Mouse (Mus musculus) bone marrow, adult 2 months (tissue): ENCODE results near the gene Fubp1. TPM values are rescaled to one million over a fixed set of nuclear protein-coding genes. Genes with fewer than 3 reads are reported as not detected.

Source experiments
- H3K27ac ChIP-seq: fragments of 200-500 bp; 2 replicates; pipeline ENCODE4 v1.5.1; 2012; ENCODE audit warnings: low read depth, mild to moderate bottlenecking, control low read depth, inconsistent platforms, low read length; ENCODE audit not compliant: control insufficient read depth, poor library complexity, insufficient read depth
- H3K4me1 ChIP-seq: fragments of 200-500 bp; 2 replicates; pipeline ENCODE4 v1.6.1; 2011; ENCODE audit warnings: low read length; ENCODE audit not compliant: control insufficient read depth, insufficient read depth
- H3K4me3 ChIP-seq: fragments of 200-500 bp; replicated peaks from 2 replicates; pipeline ENCODE3; 2011; ENCODE audit warnings: mild to moderate bottlenecking, low read depth, low read length, control low read depth; ENCODE audit not compliant: control insufficient read depth
- CTCF ChIP-seq: fragments of 200-500 bp; IDR thresholded peaks from 2 replicates; pipeline ENCODE4 v1.5.1; 2011; ENCODE audit warnings: low read length, control low read depth; ENCODE audit not compliant: control insufficient read depth, insufficient read depth
- POLR2A ChIP-seq: fragments of 200-500 bp; IDR thresholded peaks from 2 replicates; pipeline ENCODE4 v1.6.1; 2011; ENCODE audit warnings: low read depth, mild to moderate bottlenecking, control low read depth, low read length, borderline replicate concordance; ENCODE audit not compliant: control insufficient read depth
- WGBS: fragments of 180-500 bp; shearing (Covaris S2); methylation state at CpG from one replicate; pipeline ENCODE4 v1.1.7; 2018; 5-methylcytosine and 5-hydroxymethylcytosine counted together
- polyA plus RNA-seq: library from polyadenylated mRNA; stranded (reverse); fragments of >200 nt; gene quantifications from 2 replicates; pipeline ENCODE4 v1.2.4, GENCODE M21; 2011; ENCODE audit warnings: low replicate concordance; ENCODE audit not compliant: missing spikeins, insufficient read depth, insufficient read length

Fubp1 gene
- polyA plus RNA-seq, 1 experiment, result 78.2 TPM

DNA sequence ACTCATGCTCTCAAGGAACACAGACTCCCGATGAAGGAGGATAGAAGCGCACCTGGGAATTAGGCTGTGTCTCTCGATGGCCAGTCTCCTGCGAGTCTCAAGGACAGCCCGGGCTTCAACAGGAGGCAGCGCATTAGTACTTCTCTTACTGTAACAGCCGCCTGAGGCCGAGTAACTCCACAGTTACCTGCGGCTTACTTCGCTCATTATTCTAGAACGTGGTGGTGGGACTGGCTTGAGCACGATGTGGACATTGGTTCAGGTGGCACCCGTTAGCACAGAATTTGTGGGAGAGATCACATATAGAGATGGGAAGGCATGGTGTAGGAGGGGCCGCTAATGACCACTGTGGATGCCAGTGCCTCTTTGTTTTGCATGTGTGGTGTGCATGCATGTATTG is 57.9 kb downstream of the Fubp1 start:
- TF ChIP-seq POLR2A (no peak), CTCF (no peak)
- WGBS, result 89% methylated on average over 14 of the region's 14 CpGs
- no peaks in the 10 kb centered on the region for H3K4me1 ChIP-seq
- H3K4me3 ChIP-seq, result no peak overlapping the region
- H3K27ac ChIP-seq, result no peak overlapping the region

- no peak overlapping the region for H3K27ac ChIP-seq
- H3K4me1 ChIP-seq, result no peaks in the 10 kb centered on the region
- no peak overlapping the region for H3K4me3 ChIP-seq
- TF ChIP-seq POLR2A (no peak), CTCF (no peak)
- WGBS, result 84% methylated on average over 10 of the region's 10 CpGs
Observed at GRCm38 (mm10) chr3:152271071-152271710, 61.0 kb downstream of the Fubp1 start.

GRCm38 (mm10) chr3:152271876-152272275 is 61.7 kb downstream of the Fubp1 start:
- TF ChIP-seq CTCF (no peak), POLR2A (no peak)
- Histone ChIP-seq H3K27ac (no peak overlapping the region), H3K4me1 (no peaks in the 10 kb centered on the region), H3K4me3 (no peak overlapping the region)
- 81% methylated on average over 6 of the region's 6 CpGs for WGBS

DNA sequence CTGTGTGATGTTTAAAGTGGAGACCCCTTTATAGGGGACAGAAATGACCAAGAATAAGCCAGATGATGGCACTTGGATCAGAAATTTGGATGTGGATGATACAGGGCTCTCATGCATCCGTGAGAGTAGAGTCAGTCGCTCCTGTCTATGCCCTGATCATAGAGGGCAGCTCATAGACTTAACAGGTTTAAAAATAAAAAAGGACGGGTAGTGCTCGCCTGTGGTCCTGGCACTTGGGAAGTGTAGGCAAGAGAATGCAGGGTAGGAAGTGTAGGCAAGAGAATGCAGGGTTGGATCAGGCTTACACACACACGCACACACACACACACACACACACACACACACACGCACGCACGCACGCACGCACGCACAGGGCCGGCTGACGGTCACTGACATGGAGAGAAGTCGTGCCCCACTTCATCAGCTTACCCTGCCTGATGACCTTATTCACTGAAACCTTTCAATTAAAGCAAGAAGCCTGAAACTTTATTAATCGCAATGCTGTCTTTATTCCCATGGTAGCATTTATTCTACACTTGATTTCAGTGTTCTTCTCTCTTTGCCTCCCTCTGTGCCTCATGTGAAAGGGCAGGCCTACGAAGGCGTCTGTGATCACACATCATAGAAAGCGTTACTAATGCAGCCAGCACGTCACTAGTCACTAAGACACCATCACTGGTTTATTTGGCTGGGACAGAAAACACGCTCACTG is 62.9 kb downstream of the Fubp1 start:
- 89% methylated on average over 20 of the region's 20 CpGs for WGBS
- Histone ChIP-seq H3K27ac (no peak overlapping the region), H3K4me1 (no peaks in the 10 kb centered on the region), H3K4me3 (no peak overlapping the region)
- TF ChIP-seq CTCF (no peak), POLR2A (no peak)

DNA sequence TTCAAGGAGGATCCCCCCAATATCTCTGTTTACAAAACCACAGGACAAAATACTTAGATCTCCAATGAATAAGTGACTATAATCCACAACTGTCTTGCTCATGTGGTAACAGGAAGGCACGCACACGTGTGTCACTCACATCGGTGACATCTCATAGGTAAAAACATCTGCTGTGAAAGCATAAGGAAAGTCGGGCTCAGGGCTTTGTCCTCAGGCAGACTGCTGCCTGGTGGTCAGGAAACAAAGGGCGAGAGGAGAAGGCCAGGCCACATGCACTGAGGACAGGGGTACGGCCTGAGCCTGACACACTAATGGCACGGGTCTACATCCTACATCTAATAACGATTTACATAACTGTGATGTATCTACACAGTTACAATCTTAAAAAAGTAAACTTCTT is 64.8 kb downstream of the Fubp1 start:
- WGBS, result 87% methylated on average over 8 of the region's 8 CpGs
- no peak overlapping the region for H3K27ac ChIP-seq
- H3K4me1 ChIP-seq, result no peaks in the 10 kb centered on the region
- no peak for TF ChIP-seq POLR2A
- no peak for TF ChIP-seq CTCF
- no peak overlapping the region for H3K4me3 ChIP-seq

- no peaks in the 10 kb centered on the region for H3K4me1 ChIP-seq
- H3K4me3 ChIP-seq, result no peak overlapping the region
- WGBS, result 96% methylated on average over 3 of the region's 3 CpGs
- TF ChIP-seq POLR2A, result no peak
- TF ChIP-seq CTCF, result no peak
- no peak overlapping the region for H3K27ac ChIP-seq
Observed at GRCm38 (mm10) chr3:152276935-152277334, 66.7 kb downstream of the Fubp1 start.

DNA sequence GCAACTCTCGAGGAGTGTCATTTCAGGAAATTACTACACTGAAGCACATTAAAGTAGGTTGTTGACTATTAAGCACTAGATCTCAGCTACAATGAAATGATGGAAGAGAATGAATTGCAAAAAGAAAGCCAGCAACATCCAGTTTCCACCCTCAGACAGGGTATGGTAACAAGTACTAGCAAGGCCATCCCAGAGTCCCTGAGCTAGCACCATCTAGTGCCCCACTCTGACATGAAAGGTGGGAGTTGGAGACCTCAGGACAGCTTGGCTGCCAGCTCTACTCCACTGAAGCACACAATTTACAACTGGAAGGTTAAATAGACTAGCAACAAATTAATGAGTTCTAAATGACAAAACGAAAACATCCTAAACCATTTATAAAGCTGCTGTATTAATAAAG is 67.7 kb downstream of the Fubp1 start:
- 81% methylated on average over 2 of the region's 2 CpGs for WGBS
- TF ChIP-seq CTCF, result no peak
- no peak for TF ChIP-seq POLR2A
- Histone ChIP-seq H3K27ac (no peak overlapping the region), H3K4me3 (no peak overlapping the region), H3K4me1 (no peaks in the 10 kb centered on the region)

GRCm38 (mm10) chr3:152278431-152278830 is 68.2 kb downstream of the Fubp1 start:
- H3K27ac ChIP-seq, result no peak overlapping the region
- no peaks in the 10 kb centered on the region for H3K4me1 ChIP-seq
- no peak overlapping the region for H3K4me3 ChIP-seq
- TF ChIP-seq CTCF (no peak), POLR2A (no peak)
- WGBS, result 73% methylated on average over 2 of the region's 2 CpGs
